Mouse (Mus musculus) kidney, postnatal 36 days (tissue): ENCODE results near the gene Tspan10.

Experiments used
- DNase-seq, 2 experiments: peaks; one replicate each; pipeline ENCODE4 v3.0.0; 2021 to 2022; ENCODE audit warnings: mixed read lengths in 2 of 2

Tspan10 gene

DNA sequence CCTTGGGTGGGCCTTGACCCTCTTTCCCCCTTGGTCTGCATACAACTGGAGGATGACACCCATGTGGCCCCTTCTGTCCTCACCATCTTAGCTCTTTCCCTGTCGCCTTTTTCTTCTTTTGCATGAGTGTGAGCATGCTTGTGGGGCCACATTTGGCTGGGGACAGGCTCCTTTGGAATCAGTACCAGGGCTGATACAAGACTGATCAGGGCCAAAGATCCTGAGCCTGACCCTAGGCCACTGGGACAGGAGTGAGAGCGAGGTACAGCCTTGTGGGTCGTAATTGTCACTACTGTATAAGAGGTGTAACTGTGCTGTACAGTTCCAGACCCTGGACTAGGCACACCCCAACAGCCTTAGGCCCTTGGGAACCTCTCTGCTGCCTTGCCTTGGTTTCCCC is 51.5 kb downstream of the Tspan10 start:
- DNase-seq, result no peak
